Mouse (Mus musculus) kidney, adult 2 months (tissue): ENCODE measurements at regions not wholly inside any gene's neighbourhood (a gene's known extent, or its start where the extent isn't known, plus 50 kb on each side); places are given as distances from the start of the nearest gene placed in this dataset.

Experiments
- CTCF ChIP-seq: fragments of 200-500 bp; conservative IDR thresholded peaks from 2 replicates; pipeline ENCODE4 v1.5.1; 2011; ENCODE audit warnings: low read depth, mild to moderate bottlenecking, control low read depth, low read length, moderate library complexity, mixed read lengths; ENCODE audit not compliant: insufficient read depth, insufficient read length
- POLR2A ChIP-seq: fragments of 200-500 bp; IDR thresholded peaks from one replicate; pipeline ENCODE4 v1.6.1; 2011; ENCODE audit warnings: low read depth, low read length, control low read depth

DNA sequence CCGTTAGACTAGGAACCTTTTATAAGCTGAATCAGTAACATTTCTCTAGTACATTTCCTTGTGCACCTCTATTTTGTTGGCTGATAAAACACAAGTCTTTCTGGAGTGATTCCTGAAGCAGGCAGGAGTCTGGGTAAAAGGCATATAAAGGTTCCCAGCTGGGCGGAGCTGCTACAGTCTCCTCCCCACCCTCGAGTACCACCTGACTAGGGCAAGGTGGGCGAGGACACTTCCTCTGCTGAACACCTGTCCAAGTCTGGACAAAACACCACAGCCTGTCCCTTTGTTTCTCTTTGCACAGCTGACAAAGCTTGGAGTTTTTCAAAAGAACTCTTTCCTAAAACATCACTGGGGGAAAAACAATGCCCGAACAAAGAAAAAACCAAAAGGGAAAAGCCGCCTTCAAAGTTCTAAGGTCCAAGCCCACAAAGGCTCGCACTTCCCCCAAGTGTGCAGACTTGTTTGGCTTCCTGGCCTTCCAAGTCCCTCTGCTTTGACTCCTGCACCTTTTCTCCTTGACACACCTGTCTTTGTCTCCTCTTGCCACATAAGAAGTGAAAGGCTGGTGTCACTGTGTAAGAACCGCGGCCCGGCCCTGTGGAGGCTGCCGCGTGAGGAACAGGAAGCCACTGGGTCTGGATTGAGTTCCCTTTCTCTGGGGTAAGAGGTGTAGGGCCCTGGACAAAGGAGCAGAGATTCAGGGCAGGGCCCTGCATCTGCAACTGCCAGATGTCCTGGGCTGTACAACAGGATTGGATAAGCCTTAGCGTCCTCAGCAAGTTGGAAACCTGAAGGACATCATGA lies 263.1 kb upstream of the Foxq1 start:
- TF ChIP-seq POLR2A (no peak), CTCF (no peak)
